Mouse (Mus musculus) CH12.LX (cell line): ENCODE measurements around the gene Syp. TPM values are rescaled to one million over a fixed set of nuclear protein-coding genes. Genes with fewer than 3 reads are reported as not detected.

Source experiments
- DNase-seq: peaks from one replicate; pipeline ENCODE4 v3.0.0-alpha.2; 2013; ENCODE audit errors: extremely low read depth
- H3K27ac ChIP-seq: 2 replicates; pipeline ENCODE4 v1.5.1; 2012; ENCODE audit warnings: low read depth, mild to moderate bottlenecking, control low read depth, moderate library complexity; ENCODE audit not compliant: insufficient read depth
- H3K27me3 ChIP-seq: replicated peaks from 2 replicates; pipeline ENCODE3; 2012; ENCODE audit warnings: inconsistent platforms
- H3K36me3 ChIP-seq, 2 experiments: replicated peaks in 1 of 2; 2 replicates each; pipeline versions ENCODE3 to v1.6.1; 2012; ENCODE audit warnings: inconsistent platforms in 1 of 2, low read length in 1 of 2, mild to moderate bottlenecking in 1 of 2, mixed read lengths in 1 of 2, moderate library complexity in 1 of 2; ENCODE audit not compliant: control insufficient read depth in 1 of 2, insufficient read depth in 1 of 2
- H3K4me1 ChIP-seq, 2 experiments: 2 replicates each; pipeline ENCODE4 v1.6.1; 2012; ENCODE audit warnings: inconsistent platforms in 1 of 2, moderate library complexity in 1 of 2; ENCODE audit not compliant: insufficient read depth in 2 of 2, control insufficient read depth in 1 of 2
- H3K4me2 ChIP-seq: 2 replicates; pipeline ENCODE4 v1.6.1; 2012; ENCODE audit warnings: low read depth, mild to moderate bottlenecking, control low read depth; ENCODE audit not compliant: poor library complexity, insufficient read depth, severe bottlenecking
- H3K4me3 ChIP-seq, 3 experiments: fragments of 150-350 bp in 1 of 3; sonication (generic) in 1 of 3; replicated peaks in 1 of 3; 2 replicates each; pipeline versions ENCODE3 to v1.5.1; 2011 to 2012; ENCODE audit warnings: low read depth in 2 of 3, low read length in 2 of 3, mild to moderate bottlenecking in 2 of 3, moderate library complexity in 2 of 3, control low read depth in 1 of 3, improper control_type of control experiment in 1 of 3, inconsistent platforms in 1 of 3, mixed read lengths in 1 of 3; ENCODE audit not compliant: poor library complexity in 1 of 3
- H3K79me2 ChIP-seq: replicated peaks from 2 replicates; pipeline ENCODE4 v1.6.1; 2012; ENCODE audit warnings: mild to moderate bottlenecking, moderate library complexity; ENCODE audit not compliant: control insufficient read depth, poor library complexity, insufficient read depth, severe bottlenecking; ENCODE audit errors: extremely low read depth
- H3K9ac ChIP-seq: 2 replicates; pipeline ENCODE4 v1.6.1; 2012; ENCODE audit warnings: low read depth, mild to moderate bottlenecking, control low read depth, moderate library complexity; ENCODE audit not compliant: insufficient read depth
- H3K9me3 ChIP-seq: replicated peaks from 2 replicates; pipeline ENCODE3; 2012; ENCODE audit warnings: low read length, inconsistent platforms, mixed read lengths
- E2F4 ChIP-seq: IDR thresholded peaks from 2 replicates; pipeline ENCODE4 v1.6.1; 2011; ENCODE audit warnings: low read depth, low read length, improper control_type of control experiment; ENCODE audit not compliant: insufficient replicate concordance
- ELF1 ChIP-seq: IDR thresholded peaks from 2 replicates; pipeline ENCODE4 v1.6.1; 2014; ENCODE audit warnings: low read depth, mild to moderate bottlenecking, inconsistent platforms, low read length, improper control_type of control experiment
- ETS1 ChIP-seq: conservative IDR thresholded peaks from 2 replicates; pipeline ENCODE4 v1.6.1; 2012; ENCODE audit warnings: low read depth, mild to moderate bottlenecking, inconsistent platforms, low read length, improper control_type of control experiment, moderate library complexity
- HCFC1 ChIP-seq: IDR thresholded peaks from 2 replicates; pipeline ENCODE4 v1.6.1; 2012; ENCODE audit warnings: low read depth, mild to moderate bottlenecking, inconsistent platforms, low read length, improper control_type of control experiment
- JUN ChIP-seq: IDR thresholded peaks from 2 replicates; pipeline ENCODE4 v1.6.1; 2011; ENCODE audit warnings: low read depth, mild to moderate bottlenecking, low read length, improper control_type of control experiment, moderate library complexity; ENCODE audit not compliant: insufficient read depth
- JUND ChIP-seq: conservative IDR thresholded peaks from 2 replicates; pipeline ENCODE4 v1.6.1; 2011; ENCODE audit warnings: low read depth, low read length, improper control_type of control experiment
- KAT2A ChIP-seq: IDR thresholded peaks from 2 replicates; pipeline ENCODE4 v1.6.1; 2012; ENCODE audit warnings: low read length, improper control_type of control experiment, inconsistent platforms; ENCODE audit not compliant: insufficient replicate concordance
- MAX ChIP-seq: IDR thresholded peaks from 2 replicates; pipeline ENCODE4 v1.6.1; 2011; ENCODE audit warnings: low read length, improper control_type of control experiment
- MAZ ChIP-seq: IDR thresholded peaks from 2 replicates; pipeline ENCODE4 v1.6.1; 2012; ENCODE audit warnings: low read depth, mild to moderate bottlenecking, inconsistent platforms, low read length, improper control_type of control experiment, moderate library complexity
- MXI1 ChIP-seq: IDR thresholded peaks from 2 replicates; pipeline ENCODE4 v1.6.1; 2011; ENCODE audit warnings: mild to moderate bottlenecking, low read depth, low read length, improper control_type of control experiment
- MYC ChIP-seq: IDR thresholded peaks from 2 replicates; pipeline ENCODE4 v1.6.1; 2011; ENCODE audit warnings: low read depth, mild to moderate bottlenecking, improper control_type of control experiment, low read length
- NRF1 ChIP-seq: IDR thresholded peaks from 2 replicates; pipeline ENCODE4 v1.6.1; 2014; ENCODE audit warnings: low read depth, mild to moderate bottlenecking, inconsistent platforms, low read length, improper control_type of control experiment, moderate library complexity
- POLR2A ChIP-seq: IDR thresholded peaks from 2 replicates; pipeline ENCODE4 v1.6.1; 2011; ENCODE audit warnings: low read depth, mild to moderate bottlenecking, improper control_type of control experiment, low read length
- POLR2AphosphoS2 ChIP-seq: IDR thresholded peaks from 2 replicates; pipeline ENCODE4 v1.6.1; 2011; ENCODE audit warnings: low read depth, low read length, improper control_type of control experiment
- RAD21 ChIP-seq: IDR thresholded peaks from 2 replicates; pipeline ENCODE4 v1.6.1; 2011; ENCODE audit warnings: low read depth, mild to moderate bottlenecking, low read length, improper control_type of control experiment, moderate library complexity
- RCOR1 ChIP-seq: conservative IDR thresholded peaks from 2 replicates; pipeline ENCODE4 v1.6.1; 2012; ENCODE audit warnings: low read depth, mild to moderate bottlenecking, inconsistent platforms, low read length, improper control_type of control experiment
- SIN3A ChIP-seq: IDR thresholded peaks from 2 replicates; pipeline ENCODE4 v1.6.1; 2012; ENCODE audit warnings: low read length, improper control_type of control experiment, inconsistent platforms
- TCF12 ChIP-seq: IDR thresholded peaks from 2 replicates; pipeline ENCODE4 v1.6.1; 2014; ENCODE audit warnings: low read depth, mild to moderate bottlenecking, inconsistent platforms, low read length, improper control_type of control experiment
- UBTF ChIP-seq: IDR thresholded peaks from 2 replicates; pipeline ENCODE4 v1.6.1; 2012; ENCODE audit warnings: low read depth, mild to moderate bottlenecking, inconsistent platforms, low read length, improper control_type of control experiment, moderate library complexity
- ZKSCAN1 ChIP-seq: IDR thresholded peaks from 2 replicates; pipeline ENCODE4 v1.6.1; 2012; ENCODE audit warnings: low read depth, inconsistent platforms, low read length, improper control_type of control experiment, borderline replicate concordance
- dilution Hi-C: fragments of 300-500 bp; cut with MboI; formaldehyde crosslinking; loops from 2 replicates; pipeline ENCODE4 v1.14.3; 2020; ENCODE audit warnings: low sequenced_read_pairs; ENCODE audit not compliant: extremely low pct_unique_long_range_greater_than_20kb, extremely low pct_ligation_motif_present
- in situ Hi-C: fragments of 300-500 bp; cut with MboI; formaldehyde crosslinking; loops from 3 replicates; pipeline ENCODE4 v1.14.3; 2019; ENCODE audit warnings: low sequenced_read_pairs, low pct_ligation_motif_present, low pct_unique_long_range_greater_than_20kb, mixed read lengths
- polyA plus RNA-seq: library from polyadenylated mRNA; unstranded; fragments of >175 nt; gene quantifications from 2 replicates; pipeline ENCODE4 v1.2.1, GENCODE M21; 2012; ENCODE audit warnings: low read depth; ENCODE audit not compliant: insufficient read length
- total RNA-seq, 2 experiments: library from RNA; depleted of rRNA; stranded (reverse); fragments of 300-350 nt in 1 of 2; fragments of >200 nt in 1 of 2; gene quantifications; 2 replicates each; pipeline ENCODE4 v1.2.3; 2012 to 2014

Syp gene
- total and polyA plus RNA-seq, 3 experiments: 0.27 to 1.2 (median 0.74) TPM

DNA sequence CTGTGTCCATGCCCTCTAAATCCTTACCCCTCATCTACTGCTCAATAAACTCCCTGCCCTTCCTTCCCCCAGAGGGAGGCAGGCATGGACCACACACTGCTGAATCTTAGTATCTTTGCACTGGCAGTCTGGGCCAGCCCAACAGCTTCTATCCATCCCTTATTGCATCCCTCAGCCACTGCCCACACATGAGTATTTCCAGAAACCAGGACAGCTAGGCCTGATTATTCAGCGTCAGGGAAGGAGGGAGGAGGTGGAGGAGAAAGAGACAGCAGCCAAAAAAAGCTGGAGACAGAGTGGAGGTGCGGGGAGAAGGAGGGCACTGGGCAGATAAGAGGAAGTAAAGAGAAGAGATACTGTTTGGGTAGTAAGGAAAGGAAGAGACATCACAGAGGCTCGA lies 3.2 kb upstream of the Syp start:
- no peak overlapping the region for H3K27ac ChIP-seq

DNA sequence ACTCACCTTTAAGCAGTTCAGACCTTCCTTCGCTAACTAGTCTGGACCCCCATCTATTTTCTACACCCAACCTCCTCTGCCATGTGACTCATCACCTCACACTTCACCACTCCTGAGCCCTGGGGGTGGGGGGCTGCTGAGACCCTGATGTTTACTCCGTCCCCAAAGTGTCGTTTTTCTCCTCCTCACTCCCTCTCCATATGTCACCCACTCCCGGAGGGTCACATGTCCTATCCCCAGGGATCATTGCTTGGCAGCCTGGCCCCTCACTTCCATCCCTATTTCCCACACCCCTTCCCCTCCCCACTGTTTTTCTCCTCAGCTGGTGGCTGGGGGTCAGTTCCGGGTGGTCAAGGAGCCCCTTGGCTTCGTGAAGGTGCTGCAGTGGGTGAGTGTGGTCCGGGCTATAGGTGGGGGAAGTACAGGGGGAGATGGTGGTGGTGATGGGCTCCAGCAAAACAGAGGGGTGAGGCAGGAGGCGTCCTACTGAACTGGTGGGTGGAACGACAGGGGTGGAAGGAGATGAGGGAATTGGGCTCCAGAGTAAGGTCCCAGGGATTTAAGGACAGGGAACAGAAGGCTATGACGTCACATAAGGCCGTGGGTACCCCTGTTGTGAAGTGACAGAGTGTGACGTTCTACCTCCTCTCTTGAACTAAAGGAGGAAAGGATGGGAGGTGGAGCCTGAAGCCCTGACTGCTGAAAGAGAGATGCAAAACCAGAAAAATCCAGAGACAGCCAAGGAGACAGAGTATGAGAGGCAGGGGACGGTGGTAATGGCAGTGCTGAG lies 1.5 kb downstream of the Syp start:
- in situ Hi-C loops (no loop called here), dilution Hi-C loops (no loop called here)
- Histone ChIP-seq H3K9ac (no peak overlapping the region), H3K9me3 (no peaks in the 10 kb centered on the region), H3K4me1 (peaks cover 0 to 4% of the 10 kb centered on the region in 2 experiments; a peak in 1 of 4 replicates), H3K36me3 (no peaks in the 10 kb centered on the region), H3K79me2 (no peaks in the 10 kb centered on the region), H3K27ac (no peak overlapping the region), H3K4me3 (no peak overlapping the region), H3K27me3 (peaks cover 13% of the 10 kb centered on the region), H3K4me2 (no peak overlapping the region)
- DNase-seq: no peak
- TF ChIP-seq MAX (no peak), E2F4 (no peak), MYC (no peak), NRF1 (no peak), ZKSCAN1 (no peak), RAD21 (no peak), JUN (no peak), MXI1 (no peak), ELF1 (no peak), ETS1 (no peak), POLR2AphosphoS2 (no peak), TCF12 (no peak), UBTF (no peak), RCOR1 (no peak)

More for the DNA sequence above, 3.2 kb upstream of the Syp start:
- H3K9me3 ChIP-seq: no peaks in the 10 kb centered on the region
- in situ Hi-C loops: no loop called here
- H3K27me3 ChIP-seq: peaks cover 5% of the 10 kb centered on the region
- peaks cover 0 to 4% of the 10 kb centered on the region in 2 experiments; a peak in 1 of 4 replicates for H3K4me1 ChIP-seq
- H3K4me2 ChIP-seq: no peak overlapping the region
- no peaks in the 10 kb centered on the region for H3K36me3 ChIP-seq
- dilution Hi-C loops: no loop called here
- no peaks in the 10 kb centered on the region for H3K79me2 ChIP-seq
- no peak for DNase-seq
- H3K4me3 ChIP-seq: no peak overlapping the region
- H3K9ac ChIP-seq: no peak overlapping the region
- TF ChIP-seq KAT2A (no peak), RCOR1 (no peak), E2F4 (no peak), NRF1 (no peak), HCFC1 (no peak), SIN3A (no peak), JUND (no peak), MAZ (no peak), MAX (no peak), MYC (no peak), POLR2A (no peak)
